Mouse (Mus musculus) CH12.LX (cell line): Measurements from ENCODE around the gene Entpd5. TPM values are rescaled to one million over a fixed set of nuclear protein-coding genes. Genes with fewer than 3 reads are reported as not detected.

Experiments
- DNase-seq: peaks from one replicate; pipeline ENCODE4 v3.0.0-alpha.2; 2013; ENCODE audit errors: extremely low read depth
- H3K27ac ChIP-seq: 2 replicates; pipeline ENCODE4 v1.5.1; 2012; ENCODE audit warnings: low read depth, mild to moderate bottlenecking, control low read depth, moderate library complexity; ENCODE audit not compliant: insufficient read depth
- H3K27me3 ChIP-seq: replicated peaks from 2 replicates; pipeline ENCODE3; 2012; ENCODE audit warnings: inconsistent platforms
- H3K36me3 ChIP-seq, 2 experiments: replicated peaks in 1 of 2; 2 replicates each; pipeline versions ENCODE3 to v1.6.1; 2012; ENCODE audit warnings: inconsistent platforms in 1 of 2, low read length in 1 of 2, mild to moderate bottlenecking in 1 of 2, mixed read lengths in 1 of 2, moderate library complexity in 1 of 2; ENCODE audit not compliant: control insufficient read depth in 1 of 2, insufficient read depth in 1 of 2
- H3K4me1 ChIP-seq, 2 experiments: 2 replicates each; pipeline ENCODE4 v1.6.1; 2012; ENCODE audit warnings: inconsistent platforms in 1 of 2, moderate library complexity in 1 of 2; ENCODE audit not compliant: insufficient read depth in 2 of 2, control insufficient read depth in 1 of 2
- H3K4me2 ChIP-seq: 2 replicates; pipeline ENCODE4 v1.6.1; 2012; ENCODE audit warnings: low read depth, mild to moderate bottlenecking, control low read depth; ENCODE audit not compliant: poor library complexity, insufficient read depth, severe bottlenecking
- H3K4me3 ChIP-seq, 3 experiments: fragments of 150-350 bp in 1 of 3; sonication (generic) in 1 of 3; replicated peaks in 1 of 3; 2 replicates each; pipeline versions ENCODE3 to v1.5.1; 2011 to 2012; ENCODE audit warnings: low read depth in 2 of 3, low read length in 2 of 3, mild to moderate bottlenecking in 2 of 3, moderate library complexity in 2 of 3, control low read depth in 1 of 3, improper control_type of control experiment in 1 of 3, inconsistent platforms in 1 of 3, mixed read lengths in 1 of 3; ENCODE audit not compliant: poor library complexity in 1 of 3
- H3K79me2 ChIP-seq: replicated peaks from 2 replicates; pipeline ENCODE4 v1.6.1; 2012; ENCODE audit warnings: mild to moderate bottlenecking, moderate library complexity; ENCODE audit not compliant: control insufficient read depth, poor library complexity, insufficient read depth, severe bottlenecking; ENCODE audit errors: extremely low read depth
- H3K9ac ChIP-seq: 2 replicates; pipeline ENCODE4 v1.6.1; 2012; ENCODE audit warnings: low read depth, mild to moderate bottlenecking, control low read depth, moderate library complexity; ENCODE audit not compliant: insufficient read depth
- H3K9me3 ChIP-seq: replicated peaks from 2 replicates; pipeline ENCODE3; 2012; ENCODE audit warnings: low read length, inconsistent platforms, mixed read lengths
- BHLHE40 ChIP-seq: IDR thresholded peaks from 2 replicates; pipeline ENCODE4 v1.6.1; 2011; ENCODE audit warnings: mild to moderate bottlenecking, low read depth, low read length, improper control_type of control experiment
- CHD1 ChIP-seq: IDR thresholded peaks from 2 replicates; pipeline ENCODE4 v1.6.1; 2012; ENCODE audit warnings: low read depth, low read length, improper control_type of control experiment, inconsistent platforms
- CHD2 ChIP-seq: IDR thresholded peaks from 2 replicates; pipeline ENCODE4 v1.6.1; 2011; ENCODE audit warnings: low read length, improper control_type of control experiment
- CTCF ChIP-seq, 2 experiments: IDR thresholded peaks in 1 of 2; conservative IDR thresholded peaks in 1 of 2; 2 replicates each; pipeline ENCODE4 v1.5.1; 2011 to 2012; ENCODE audit warnings: low read depth in 2 of 2, low read length in 2 of 2, improper control_type of control experiment in 1 of 2, inconsistent platforms in 1 of 2, mild to moderate bottlenecking in 1 of 2, moderate library complexity in 1 of 2
- E2F4 ChIP-seq: IDR thresholded peaks from 2 replicates; pipeline ENCODE4 v1.6.1; 2011; ENCODE audit warnings: low read depth, low read length, improper control_type of control experiment; ENCODE audit not compliant: insufficient replicate concordance
- ETS1 ChIP-seq: conservative IDR thresholded peaks from 2 replicates; pipeline ENCODE4 v1.6.1; 2012; ENCODE audit warnings: low read depth, mild to moderate bottlenecking, inconsistent platforms, low read length, improper control_type of control experiment, moderate library complexity
- GABPA ChIP-seq: IDR thresholded peaks from 2 replicates; pipeline ENCODE4 v1.6.1; 2012; ENCODE audit warnings: low read depth, low read length, improper control_type of control experiment, inconsistent platforms; ENCODE audit not compliant: insufficient replicate concordance
- HCFC1 ChIP-seq: IDR thresholded peaks from 2 replicates; pipeline ENCODE4 v1.6.1; 2012; ENCODE audit warnings: low read depth, mild to moderate bottlenecking, inconsistent platforms, low read length, improper control_type of control experiment
- IRF4 ChIP-seq: IDR thresholded peaks from 2 replicates; pipeline ENCODE4 v1.6.1; 2014; ENCODE audit warnings: low read depth, mild to moderate bottlenecking, inconsistent platforms, low read length, improper control_type of control experiment
- JUND ChIP-seq: conservative IDR thresholded peaks from 2 replicates; pipeline ENCODE4 v1.6.1; 2011; ENCODE audit warnings: low read depth, low read length, improper control_type of control experiment
- KAT2A ChIP-seq: IDR thresholded peaks from 2 replicates; pipeline ENCODE4 v1.6.1; 2012; ENCODE audit warnings: low read length, improper control_type of control experiment, inconsistent platforms; ENCODE audit not compliant: insufficient replicate concordance
- MAZ ChIP-seq: IDR thresholded peaks from 2 replicates; pipeline ENCODE4 v1.6.1; 2012; ENCODE audit warnings: low read depth, mild to moderate bottlenecking, inconsistent platforms, low read length, improper control_type of control experiment, moderate library complexity
- MEF2A ChIP-seq: IDR thresholded peaks from 2 replicates; pipeline ENCODE4 v1.6.1; 2014; ENCODE audit warnings: low read depth, mild to moderate bottlenecking, inconsistent platforms, low read length, improper control_type of control experiment, borderline replicate concordance
- MXI1 ChIP-seq: IDR thresholded peaks from 2 replicates; pipeline ENCODE4 v1.6.1; 2011; ENCODE audit warnings: mild to moderate bottlenecking, low read depth, low read length, improper control_type of control experiment
- NELFE ChIP-seq: IDR thresholded peaks from 2 replicates; pipeline ENCODE4 v1.6.1; 2011; ENCODE audit warnings: low read depth, low read length, improper control_type of control experiment
- NRF1 ChIP-seq: IDR thresholded peaks from 2 replicates; pipeline ENCODE4 v1.6.1; 2014; ENCODE audit warnings: low read depth, mild to moderate bottlenecking, inconsistent platforms, low read length, improper control_type of control experiment, moderate library complexity
- PAX5 ChIP-seq: IDR thresholded peaks from 2 replicates; pipeline ENCODE4 v1.6.1; 2012; ENCODE audit warnings: low read length, inconsistent platforms, mixed read lengths
- POLR2AphosphoS2 ChIP-seq: IDR thresholded peaks from 2 replicates; pipeline ENCODE4 v1.6.1; 2011; ENCODE audit warnings: low read depth, low read length, improper control_type of control experiment
- RCOR1 ChIP-seq: conservative IDR thresholded peaks from 2 replicates; pipeline ENCODE4 v1.6.1; 2012; ENCODE audit warnings: low read depth, mild to moderate bottlenecking, inconsistent platforms, low read length, improper control_type of control experiment
- SIN3A ChIP-seq: IDR thresholded peaks from 2 replicates; pipeline ENCODE4 v1.6.1; 2012; ENCODE audit warnings: low read length, improper control_type of control experiment, inconsistent platforms
- TBP ChIP-seq: conservative IDR thresholded peaks from 2 replicates; pipeline ENCODE4 v1.6.1; 2011; ENCODE audit warnings: low read depth, low read length, improper control_type of control experiment
- TCF12 ChIP-seq: IDR thresholded peaks from 2 replicates; pipeline ENCODE4 v1.6.1; 2014; ENCODE audit warnings: low read depth, mild to moderate bottlenecking, inconsistent platforms, low read length, improper control_type of control experiment
- USF1 ChIP-seq: IDR thresholded peaks from 2 replicates; pipeline ENCODE4 v1.6.1; 2014; ENCODE audit warnings: low read depth, mild to moderate bottlenecking, inconsistent platforms, low read length, improper control_type of control experiment
- USF2 ChIP-seq: conservative IDR thresholded peaks from 2 replicates; pipeline ENCODE4 v1.6.1; 2011; ENCODE audit warnings: low read depth, low read length, improper control_type of control experiment
- ZC3H11A ChIP-seq: IDR thresholded peaks from 2 replicates; pipeline ENCODE4 v1.6.1; 2012; ENCODE audit warnings: low read depth, mild to moderate bottlenecking, inconsistent platforms, low read length, improper control_type of control experiment
- ZKSCAN1 ChIP-seq: IDR thresholded peaks from 2 replicates; pipeline ENCODE4 v1.6.1; 2012; ENCODE audit warnings: low read depth, inconsistent platforms, low read length, improper control_type of control experiment, borderline replicate concordance
- ZMIZ1 ChIP-seq: IDR thresholded peaks from 2 replicates; pipeline ENCODE4 v1.6.1; 2012; ENCODE audit warnings: low read depth, mild to moderate bottlenecking, inconsistent platforms, low read length, improper control_type of control experiment
- ZNF384 ChIP-seq: IDR thresholded peaks from 2 replicates; pipeline ENCODE4 v1.6.1; 2012; ENCODE audit warnings: low read depth, low read length, improper control_type of control experiment, inconsistent platforms
- dilution Hi-C: fragments of 300-500 bp; cut with MboI; formaldehyde crosslinking; loops from 2 replicates; pipeline ENCODE4 v1.14.3; 2020; ENCODE audit warnings: low sequenced_read_pairs; ENCODE audit not compliant: extremely low pct_unique_long_range_greater_than_20kb, extremely low pct_ligation_motif_present
- in situ Hi-C: fragments of 300-500 bp; cut with MboI; formaldehyde crosslinking; loops from 3 replicates; pipeline ENCODE4 v1.14.3; 2019; ENCODE audit warnings: low sequenced_read_pairs, low pct_ligation_motif_present, low pct_unique_long_range_greater_than_20kb, mixed read lengths
- polyA plus RNA-seq: library from polyadenylated mRNA; unstranded; fragments of >175 nt; gene quantifications from 2 replicates; pipeline ENCODE4 v1.2.1, GENCODE M21; 2012; ENCODE audit warnings: low read depth; ENCODE audit not compliant: insufficient read length
- total RNA-seq, 2 experiments: library from RNA; depleted of rRNA; stranded (reverse); fragments of 300-350 nt in 1 of 2; fragments of >200 nt in 1 of 2; gene quantifications; 2 replicates each; pipeline ENCODE4 v1.2.3; 2012 to 2014

Gene Entpd5
- total and polyA plus RNA-seq, 3 experiments: 4.2 to 5.7 (median 5.3) TPM

DNA sequence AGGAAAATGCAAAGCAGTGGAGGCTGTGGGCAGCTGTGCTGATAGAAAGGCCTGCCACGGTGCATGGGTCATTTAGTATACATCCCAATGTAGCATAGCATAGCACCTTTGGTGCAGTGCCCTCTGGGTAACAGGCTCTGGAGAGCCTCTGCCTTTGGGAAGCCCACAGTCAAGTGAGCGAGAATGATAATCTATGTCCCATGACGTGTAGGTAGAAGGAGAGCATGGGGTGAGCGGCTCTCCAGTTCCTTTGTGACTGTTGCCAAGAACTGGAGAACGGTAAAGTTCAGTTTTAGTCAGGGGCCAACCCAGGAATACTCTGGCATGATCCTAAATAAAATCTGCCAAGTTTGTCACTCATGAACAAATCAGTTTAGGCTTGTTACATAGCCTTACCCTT lies 37.2 kb downstream of the Entpd5 start:
- Histone ChIP-seq H3K9me3 (no peaks in the 10 kb centered on the region), H3K4me1 (no peaks in the 10 kb centered on the region), H3K36me3 (peaks cover 49 to 82% of the 10 kb centered on the region in 2 experiments), H3K27ac (no peak overlapping the region), H3K9ac (no peak overlapping the region), H3K79me2 (no peaks in the 10 kb centered on the region), H3K4me3 (no peak overlapping the region), H3K27me3 (no peaks in the 10 kb centered on the region), H3K4me2 (no peak overlapping the region)
- no peak for TF ChIP-seq NELFE
- TF ChIP-seq JUND: no peak
- no peak for TF ChIP-seq MEF2A
- TF ChIP-seq ZNF384: no peak
- no peak for TF ChIP-seq MXI1
- TF ChIP-seq USF1: no peak
- no peak for TF ChIP-seq SIN3A
- no peak for TF ChIP-seq MAZ
- no peak for TF ChIP-seq PAX5
- no peak for TF ChIP-seq CHD2
- TF ChIP-seq TBP: no peak
- TF ChIP-seq RCOR1: no peak
- no peak for TF ChIP-seq IRF4
- no peak for TF ChIP-seq NRF1
- TF ChIP-seq USF2: no peak
- TF ChIP-seq ETS1: no peak
- no peak for TF ChIP-seq KAT2A
- in situ Hi-C loops: no loop called here
- dilution Hi-C loops: no loop called here
- no peak for DNase-seq

DNA sequence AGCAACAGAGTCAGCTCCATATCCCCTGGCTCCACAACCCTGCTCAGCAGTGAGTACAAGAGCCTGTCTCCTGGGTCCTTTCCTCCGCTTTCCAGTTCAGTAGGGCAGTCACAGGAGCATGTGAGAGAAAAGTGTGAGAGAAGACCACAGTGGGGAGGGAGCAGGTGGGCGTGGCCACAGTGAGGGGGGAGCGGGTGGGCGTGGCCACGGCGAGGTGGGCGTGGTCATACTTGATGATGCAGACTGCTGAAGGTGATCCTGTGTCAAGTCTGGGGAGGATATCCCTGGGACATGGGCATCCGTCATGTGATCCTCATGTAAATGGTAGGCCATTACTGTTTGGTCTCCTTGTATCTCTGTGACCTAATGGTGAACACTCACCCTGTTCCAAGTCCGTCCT lies 41.9 kb downstream of the Entpd5 start:
- Histone ChIP-seq H3K79me2 (peaks cover 21% of the 10 kb centered on the region), H3K9me3 (no peaks in the 10 kb centered on the region), H3K4me3 (no peak overlapping the region), H3K27me3 (no peaks in the 10 kb centered on the region), H3K4me1 (peaks cover 4 to 17% of the 10 kb centered on the region in 2 experiments; a peak in 3 of 4 replicates), H3K4me2 (no peak overlapping the region), H3K36me3 (peaks cover 37 to 60% of the 10 kb centered on the region in 2 experiments), H3K27ac (no peak overlapping the region), H3K9ac (no peak overlapping the region)
- in situ Hi-C loops: no loop called here
- DNase-seq: no peak
- TF ChIP-seq TCF12 (no peak), ZMIZ1 (no peak), NELFE (no peak), RCOR1 (no peak), BHLHE40 (no peak), MXI1 (no peak), CTCF (conservative IDR thresholded peaks at IDR 0.05 in 1 of 2, IDR thresholded peaks at IDR 0.05 in 1 of 2; ENCODE audit: low read depth in 2 of 2, low read length in 2 of 2) (no peak), POLR2AphosphoS2 (no peak), E2F4 (no peak), USF1 (no peak), CHD1 (no peak), ZNF384 (no peak), PAX5 (no peak), HCFC1 (no peak), ZKSCAN1 (no peak), IRF4 (no peak), ZC3H11A (no peak), GABPA (no peak), MAZ (no peak)
- dilution Hi-C loops: no loop called here
